Comparison of ENCODE assay signal across 20 mouse cellular contexts in genomic region chr10:122651932-122652331, GRCm38 (mm10). TPM values are rescaled to one million over a fixed set of nuclear protein-coding genes. Genes with fewer than 3 reads are reported as not detected.
DNase-seq lines count a peak whose midpoint lies in the region; ATAC-seq and TF ChIP-seq lines count a peak whose summit lies in the region.
"Had no signal": no experiment of that assay in that cellular context is flagged by ENCODE, and none has a peak within 500 bp of the region (broad histone marks: within the 10 kb centered on the region; RNA-seq: fewer than 3 reads in every experiment).

No protein-coding gene starts in this region.

- 82% methylated on average over 4 of the region's 4 CpGs for WGBS in heart, embryonic 16.5 days
- WGBS in heart, embryonic 11.5 days (ENCODE audit: insufficient replicate concordance), result 78% methylated on average over 4 of the region's 4 CpGs

- no peaks in the 10 kb centered on the region for H3K4me1 ChIP-seq in heart, embryonic 16.5 days (ENCODE audit: control insufficient read depth, insufficient read depth, low read length)
- no peaks in the 10 kb centered on the region for H3K4me1 ChIP-seq in heart, embryonic 11.5 days (ENCODE audit: control insufficient read depth, insufficient read depth, low read length)
- H3K4me1 ChIP-seq: midbrain, embryonic 12.5 days had no signal

- TF ChIP-seq CTCF in gastrocnemius, adult 2 months (IDR thresholded peaks at IDR 0.05), result no peak

- H3K9me3 ChIP-seq in heart, embryonic 16.5 days (replicated peaks; ENCODE audit: control insufficient read depth, low read length), result no peaks in the 10 kb centered on the region; the same call in 1 of the 2 replicates
- H3K9me3 ChIP-seq in heart, embryonic 11.5 days (replicated peaks; ENCODE audit: control insufficient read depth, low read length), result no peaks in the 10 kb centered on the region
- H3K9me3 ChIP-seq: midbrain, embryonic 12.5 days had no signal

- H3K4me2 ChIP-seq in heart, embryonic 16.5 days (ENCODE audit: low read depth, low read length), result no peak overlapping the region
- no peak overlapping the region for H3K4me2 ChIP-seq in heart, embryonic 11.5 days
- H3K4me2 ChIP-seq: midbrain, embryonic 12.5 days had no signal

- no peaks in the 10 kb centered on the region for H3K27me3 ChIP-seq in heart, embryonic 16.5 days (ENCODE audit: control insufficient read depth, insufficient read depth, low read length)
- no peaks in the 10 kb centered on the region for H3K27me3 ChIP-seq in heart, embryonic 11.5 days (ENCODE audit: control insufficient read depth, insufficient read depth, low read length)
- H3K27me3 ChIP-seq: midbrain, embryonic 12.5 days had no signal

- no peaks in the 10 kb centered on the region for H3K36me3 ChIP-seq in heart, embryonic 16.5 days (ENCODE audit: control insufficient read depth, insufficient read depth)
- H3K36me3 ChIP-seq in heart, embryonic 11.5 days (ENCODE audit: control insufficient read depth, insufficient read depth, low read length), result no peaks in the 10 kb centered on the region
- H3K36me3 ChIP-seq: midbrain, embryonic 12.5 days had no signal

- intact Hi-C loops in gastrocnemius, adult 2 months (cut with DNase I), result no loop called here

- no peak overlapping the region for H3K4me3 ChIP-seq in heart, embryonic 16.5 days (ENCODE audit: low read length)
- H3K4me3 ChIP-seq in heart, embryonic 11.5 days (ENCODE audit: low read depth, low read length), result no peak overlapping the region
- H3K4me3 ChIP-seq in gastrocnemius, adult 2 months, result no peak overlapping the region
- H3K4me3 ChIP-seq: erythroblast, embryonic 14.5 days; midbrain, embryonic 12.5 days had no signal

- no peak overlapping the region for H3K27ac ChIP-seq in heart, embryonic 16.5 days (ENCODE audit: low read length)
- H3K27ac ChIP-seq in heart, embryonic 11.5 days (ENCODE audit: low read depth, low read length), result no peak overlapping the region
- no peak overlapping the region for H3K27ac ChIP-seq in gastrocnemius, adult 2 months
- H3K27ac ChIP-seq: midbrain, embryonic 12.5 days had no signal

- ATAC-seq in heart, embryonic 16.5 days (replicated peaks; ENCODE audit: extremely low read depth, insufficient read depth, low FRiP score), result peak; percentile 85
- no peak for ATAC-seq in heart, embryonic 11.5 days (replicated peaks; ENCODE audit: insufficient number of reproducible peaks, low FRiP score, low TSS enrichment)
- peak; percentile 96 for ATAC-seq in inflammation-experienced regulatory T-cells, adult 6 months
- ATAC-seq: forebrain, embryonic 16.5 days; hindbrain, embryonic 16.5 days; liver, postnatal 0 days had no signal

- no peak overlapping the region for H3K9ac ChIP-seq in heart, embryonic 16.5 days (ENCODE audit: low read length)
- H3K9ac ChIP-seq in heart, embryonic 11.5 days (ENCODE audit: low read depth, low read length), result no peak overlapping the region
- H3K9ac ChIP-seq: liver, postnatal 0 days; midbrain, embryonic 12.5 days had no signal

- peak; percentile 19 to 20 for DNase-seq in spleen, postnatal 36 days (ENCODE audit: low spot score in 2 of 2)
- DNase-seq in thymus, postnatal 4 days, result peak; percentile 68
- DNase-seq in layer of hippocampus, adult 11-12 months (ENCODE audit: low spot score), result no peak
- DNase-seq in gastrocnemius, adult 2 months, result no peak
- DNase-seq in heart, adult 9 months (ENCODE audit: low spot score in 2 of 2), result no peak
- DNase-seq: adrenal gland, postnatal 14 days; cerebellum, adult 18-20 months; gastrocnemius, postnatal 14 days; heart, postnatal 36 days; kidney, adult 18-20 months; kidney, postnatal 10 days; liver; liver, postnatal 0 days had no signal

RNA-seq across cellular contexts. Expression of gene Ppm1h, which starts 26.6 kb away (rescaled TPM):
- polyA plus RNA-seq in heart, embryonic 16.5 days (2015; fragmentation: Nextera tagmentation; extraction: Ambion mirVana), result 5.9 and 9.4 TPM in 2 replicates
- polyA plus RNA-seq in heart, embryonic 11.5 days (2014; fragmentation: Nextera tagmentation; extraction: Ambion mirVana), result 3.2 and 3.9 TPM in 2 replicates
- polyA plus RNA-seq in inflammation-experienced regulatory T-cells, adult 6 months (2017; shearing (Covaris generic)), result 10 to 100 TPM; 37.7 to 55.1 (median 44.0) TPM
- 1 to 10 TPM; 1.2 to 2.0 TPM for total RNA-seq in gastrocnemius, adult 2 months (2021)
- polyA plus RNA-seq: erythroblast, embryonic 14.5 days had no signal

Comparison
In these comparisons a context has a peak if more than half of its experiments do, and no peak if none do; other contexts are left out.
1. DNase-seq: peak in spleen, postnatal 36 days (2 of 2) and thymus, postnatal 4 days (single experiment); none in layer of hippocampus, adult 11-12 months (single experiment), gastrocnemius, adult 2 months (single experiment) and heart, adult 9 months (0 of 2).